Mouse (Mus musculus): ENCODE data around the gene Prickle1.

Prickle1 gene

DNA sequence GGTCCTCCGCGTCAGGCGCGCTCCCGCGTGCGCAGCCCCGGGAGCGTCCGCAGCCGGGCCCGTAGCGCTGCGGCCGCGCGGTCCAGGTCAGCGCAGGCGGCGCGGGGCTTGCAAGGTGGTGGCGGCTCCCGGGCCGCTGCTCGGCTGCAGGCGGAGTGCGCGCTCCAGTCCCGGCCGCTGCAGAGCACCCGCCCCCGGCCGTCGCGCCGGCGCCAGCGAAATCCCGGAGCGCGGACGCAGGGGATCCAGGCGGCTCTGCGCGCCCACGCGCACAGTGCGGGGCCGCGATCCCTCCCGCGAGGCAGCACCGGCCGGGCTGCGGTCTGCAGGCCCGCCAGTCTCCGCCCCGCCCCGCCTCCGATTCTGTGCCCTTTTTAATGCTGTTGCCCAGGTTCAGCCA lies at the start of gene Prickle1:
TSS of gene Prickle1 (minus strand) at position 146 of the 400 bp plus-strand sequence.
- peak in 1 of 2 experiments; percentile 77 for DNase-seq (ENCODE audit: low spot score in 2 of 2)

DNA sequence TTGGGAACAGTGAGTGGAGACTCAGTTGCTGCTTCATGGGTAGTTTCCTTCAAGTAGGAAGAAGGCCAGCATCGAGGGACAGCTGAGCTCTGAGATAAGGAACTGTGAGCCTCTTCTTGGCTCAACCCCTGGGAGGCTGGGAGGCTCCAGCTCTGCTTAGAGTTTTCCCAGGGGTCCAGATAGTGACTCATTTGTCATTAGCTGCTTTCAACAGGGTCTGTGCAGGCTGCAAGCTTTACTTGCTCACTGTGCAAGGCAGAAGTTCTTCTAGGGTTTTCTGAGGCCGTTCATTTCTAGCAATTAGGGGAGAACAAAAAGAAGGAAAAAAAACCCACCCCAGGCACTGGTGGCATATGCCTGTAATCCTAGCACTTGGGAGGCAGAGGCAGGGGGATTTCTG lies 44.5 kb upstream of the Prickle1 start:
- no peak for DNase-seq (ENCODE audit: low spot score in 2 of 2)

DNA sequence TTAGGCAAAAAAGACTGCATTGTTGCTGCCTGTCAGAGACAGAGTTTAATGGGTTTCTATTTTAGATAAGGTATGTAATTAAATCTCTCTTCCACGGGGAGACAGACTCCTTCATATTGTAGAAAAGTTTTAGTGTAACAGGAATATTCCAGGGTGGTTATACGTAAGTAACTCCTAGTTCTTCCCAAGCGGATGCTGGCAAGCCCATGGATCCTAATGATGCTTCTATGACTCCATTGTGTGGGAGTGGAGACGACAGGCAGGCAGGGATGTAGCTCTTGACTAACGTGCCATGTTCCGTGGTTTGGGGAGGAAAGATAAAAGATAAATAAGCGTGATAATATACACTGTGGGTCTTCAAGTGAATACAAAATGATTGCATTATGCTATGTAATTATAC lies 41.3 kb upstream of the Prickle1 start:
- DNase-seq (ENCODE audit: low spot score in 2 of 2), result no peak

DNA sequence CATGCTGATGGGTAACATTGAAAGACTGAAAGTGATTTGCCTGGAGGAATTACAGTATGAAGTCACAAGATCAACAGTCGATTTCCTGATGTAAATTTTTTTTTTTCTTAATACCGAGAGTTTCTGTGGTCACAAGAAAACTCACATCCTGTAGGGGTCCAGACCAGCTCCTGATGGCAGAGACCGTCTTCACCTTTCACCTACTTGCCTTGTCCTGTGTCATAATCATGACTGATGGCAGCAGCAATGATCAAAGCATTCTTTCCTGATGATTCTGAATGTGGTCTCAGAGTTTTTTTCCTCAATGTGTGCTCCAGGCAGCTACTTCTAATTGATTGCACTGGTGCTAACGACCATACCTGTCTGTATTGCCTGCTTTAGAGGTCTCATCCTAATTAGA lies 39.9 kb upstream of the Prickle1 start:
- DNase-seq (ENCODE audit: low spot score in 2 of 2), result no peak

DNA sequence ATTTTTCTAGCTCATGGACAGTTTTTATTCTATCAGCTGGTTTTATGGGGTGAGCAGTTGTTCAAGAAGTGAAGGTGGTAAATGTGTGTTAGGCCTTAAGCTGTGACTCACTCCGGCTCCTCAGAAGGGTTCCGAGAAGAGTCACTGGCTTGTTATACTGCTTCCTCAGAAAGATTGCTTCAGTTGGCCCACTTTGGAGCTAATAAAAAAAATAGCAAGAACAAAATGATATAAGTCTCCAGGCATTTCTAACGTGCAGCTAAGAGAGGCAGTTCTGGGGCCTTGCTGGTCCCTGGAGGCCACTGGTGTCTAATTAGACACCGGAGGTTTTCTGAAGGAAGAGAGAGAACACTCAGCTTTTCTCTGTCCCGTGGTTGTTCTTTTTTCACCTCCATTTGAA lies 38.8 kb upstream of the Prickle1 start:
- DNase-seq (ENCODE audit: low spot score in 2 of 2), result no peak

DNA sequence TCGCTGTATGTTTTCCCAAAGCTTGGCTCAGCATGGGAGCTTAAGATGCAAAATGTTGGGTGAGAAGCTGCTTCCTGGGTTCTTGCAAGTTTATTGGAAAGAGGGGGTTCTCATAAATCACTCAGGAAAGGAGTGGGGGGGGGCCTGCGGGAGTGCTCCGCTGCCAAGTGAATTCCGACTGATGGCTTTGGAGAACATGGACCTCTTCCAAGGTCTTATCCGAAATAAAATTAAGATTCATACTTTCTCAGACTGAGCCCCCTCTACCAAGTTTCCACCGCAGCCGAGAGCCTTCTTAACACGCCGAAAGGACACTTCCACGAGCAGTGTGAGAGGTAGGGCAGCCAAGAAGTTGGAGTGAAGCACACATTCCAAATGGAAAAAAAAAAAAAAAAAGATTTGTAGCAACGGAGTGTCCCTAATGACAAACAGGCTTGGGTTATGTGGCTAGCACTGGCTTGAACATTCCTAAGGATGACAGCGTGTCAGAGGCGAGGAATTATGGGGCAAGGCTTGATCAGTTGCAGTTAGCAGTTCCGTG lies 34.4 kb upstream of the Prickle1 start:
- no peak for DNase-seq (ENCODE audit: low spot score in 2 of 2)

DNA sequence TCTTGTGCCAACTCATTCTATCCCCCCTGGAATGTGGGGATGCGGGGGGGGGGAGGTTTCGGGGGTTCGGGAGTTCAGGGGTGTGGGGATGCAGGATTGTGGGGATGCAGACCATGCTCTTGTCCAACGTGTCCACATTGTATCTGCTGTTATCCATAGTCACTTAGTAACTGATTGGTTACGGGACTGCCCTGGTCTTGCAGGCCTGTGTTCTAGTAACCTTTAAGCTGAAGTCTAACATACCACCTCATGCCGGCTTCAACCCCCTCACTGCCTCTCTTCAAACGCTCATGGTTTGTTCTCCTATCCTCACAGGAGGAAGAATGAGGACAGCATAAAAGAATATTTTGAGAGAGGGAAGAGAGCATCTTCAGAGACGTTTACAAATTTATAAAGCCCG lies 33.5 kb upstream of the Prickle1 start:
- no peak for DNase-seq (ENCODE audit: low spot score in 2 of 2)

DNA sequence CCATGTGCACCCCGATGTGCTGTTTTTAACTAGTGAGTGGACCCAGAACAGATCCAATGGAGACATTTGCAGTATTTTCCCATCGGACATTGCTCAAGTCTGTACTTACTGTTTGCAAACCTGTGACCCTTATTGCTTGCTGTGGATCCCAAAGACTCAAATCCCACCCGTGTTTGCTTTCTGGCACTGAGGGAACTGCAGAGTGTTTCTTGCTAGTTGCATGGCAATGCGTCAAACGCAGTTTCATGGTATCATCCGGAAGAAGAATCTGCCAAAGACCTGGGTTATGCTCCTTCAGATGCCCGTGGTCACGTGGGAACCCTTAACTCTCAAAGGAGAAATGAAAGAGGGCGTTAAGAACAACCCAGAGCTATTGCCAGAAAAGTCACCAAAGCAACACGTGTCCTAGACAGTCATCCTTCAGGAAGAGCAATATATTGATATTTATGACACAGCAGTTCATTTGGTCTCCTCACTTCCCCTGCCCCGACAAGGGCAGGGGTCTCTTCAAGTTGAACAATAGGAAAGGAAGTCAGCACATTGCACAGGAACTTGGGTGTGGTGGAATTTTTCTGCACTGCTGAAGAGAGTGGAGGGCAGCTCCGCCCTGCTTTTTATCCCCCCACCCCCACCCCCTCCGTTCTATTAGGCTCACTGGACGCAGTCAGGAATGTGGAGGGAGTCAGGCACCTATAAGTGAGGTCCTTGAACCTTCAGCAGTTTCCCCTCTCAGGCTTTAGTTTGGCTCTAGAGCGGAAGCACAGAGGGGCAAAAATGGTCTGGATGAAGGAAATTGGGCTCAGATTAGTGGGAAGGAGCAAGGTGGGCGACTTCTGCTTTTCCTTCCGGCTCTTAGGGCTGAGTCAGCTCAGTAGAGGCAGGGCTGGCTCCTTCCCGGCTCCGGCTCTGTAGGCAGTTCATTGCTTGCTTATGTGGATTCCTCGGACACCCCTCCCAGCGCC lies 32.4 kb upstream of the Prickle1 start:
- no peak for DNase-seq (ENCODE audit: low spot score in 2 of 2)

DNA sequence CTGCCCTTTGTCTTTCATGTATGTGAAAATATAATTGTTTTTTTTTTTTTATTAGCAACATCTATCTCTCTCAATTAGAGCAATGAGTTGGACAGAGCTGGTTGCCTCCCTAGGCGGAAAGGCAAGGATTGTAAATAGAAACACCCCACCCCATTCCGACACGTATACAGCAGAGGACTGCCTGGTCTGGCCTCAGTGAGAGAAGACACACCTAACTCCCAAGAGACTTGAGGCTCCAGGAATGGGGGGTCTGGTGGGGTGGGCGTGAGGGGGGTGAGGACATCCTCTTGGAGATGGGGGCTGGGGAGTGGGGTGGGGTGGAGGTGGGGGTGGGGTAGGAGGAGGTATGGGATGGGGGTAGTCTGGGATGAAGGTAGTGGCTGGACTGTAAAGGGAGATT lies 23.9 kb upstream of the Prickle1 start:
- DNase-seq (ENCODE audit: low spot score in 2 of 2), result no peak

DNA sequence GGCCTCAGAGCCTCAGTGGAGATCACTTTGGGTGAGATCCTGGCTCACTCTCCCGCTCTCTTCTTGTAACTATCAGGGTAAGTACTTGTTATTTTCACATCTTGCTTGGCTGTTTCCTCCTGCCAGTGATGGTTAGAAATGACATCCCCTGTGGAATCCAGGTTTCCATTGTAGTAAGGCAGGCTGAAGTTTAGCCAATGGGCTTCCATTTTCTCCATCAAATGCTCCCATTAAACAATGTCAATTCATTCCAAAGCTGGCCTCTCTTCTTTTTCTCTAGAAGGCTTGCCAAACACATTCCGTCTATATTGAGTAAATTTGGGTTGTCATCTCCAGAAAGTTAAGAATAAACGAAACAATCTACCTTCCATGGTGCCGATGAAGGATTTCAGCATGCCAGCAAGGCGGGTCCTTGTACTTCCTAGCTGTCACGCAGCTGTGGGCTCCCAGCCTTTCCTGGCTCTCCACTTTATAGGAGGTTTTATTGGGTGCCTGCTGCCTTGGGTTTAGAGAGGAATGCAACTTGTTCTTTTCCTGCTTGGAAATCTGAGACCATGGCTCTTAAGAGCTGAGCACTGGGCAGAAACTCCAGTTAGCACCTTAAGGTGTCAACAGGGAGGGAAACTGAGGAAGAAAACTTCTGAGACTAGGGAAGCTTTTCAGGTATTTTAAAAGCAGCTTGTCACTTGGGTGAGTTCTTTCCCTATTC lies 22.9 kb upstream of the Prickle1 start:
- no peak for DNase-seq (ENCODE audit: low spot score in 2 of 2)

DNA sequence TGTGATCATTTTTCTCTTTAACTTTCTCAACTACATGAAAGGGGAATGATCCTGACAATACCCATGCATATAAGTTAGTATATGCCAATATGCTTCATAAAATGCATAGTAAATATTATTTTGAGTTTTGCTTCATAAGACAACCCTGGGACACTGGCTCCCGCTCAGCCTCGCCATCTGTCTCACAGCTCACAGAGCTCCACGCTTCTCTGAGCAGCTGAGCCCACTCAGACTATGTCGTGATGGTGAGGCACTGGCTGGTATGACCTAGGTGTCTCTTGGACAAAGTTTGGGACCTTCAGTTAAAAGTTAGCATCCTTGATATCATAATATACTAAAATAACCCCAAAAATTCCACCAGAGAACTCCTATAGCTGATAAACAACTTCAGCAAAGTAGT lies 20.6 kb upstream of the Prickle1 start:
- DNase-seq (ENCODE audit: low spot score in 2 of 2), result no peak

DNA sequence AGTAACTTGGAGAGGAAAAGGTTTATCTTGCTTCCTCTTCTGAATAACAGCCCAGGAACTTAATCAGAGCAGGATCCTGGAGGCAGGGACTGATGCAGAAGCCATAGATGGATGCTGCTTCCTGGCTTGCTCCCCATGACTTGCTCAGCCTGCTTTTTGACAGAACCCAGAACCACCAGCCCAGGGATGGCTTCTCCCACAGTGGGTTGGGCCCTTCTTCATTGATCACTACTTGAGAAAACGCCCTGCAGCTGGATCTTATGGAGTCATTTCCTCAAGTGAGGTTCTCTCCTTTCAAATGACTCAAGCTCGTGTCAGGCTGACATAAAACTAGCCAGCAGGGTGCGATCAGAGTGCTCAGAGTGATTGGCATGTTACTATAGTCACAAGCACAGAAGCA lies 19.3 kb upstream of the Prickle1 start:
- no peak for DNase-seq (ENCODE audit: low spot score in 2 of 2)

DNA sequence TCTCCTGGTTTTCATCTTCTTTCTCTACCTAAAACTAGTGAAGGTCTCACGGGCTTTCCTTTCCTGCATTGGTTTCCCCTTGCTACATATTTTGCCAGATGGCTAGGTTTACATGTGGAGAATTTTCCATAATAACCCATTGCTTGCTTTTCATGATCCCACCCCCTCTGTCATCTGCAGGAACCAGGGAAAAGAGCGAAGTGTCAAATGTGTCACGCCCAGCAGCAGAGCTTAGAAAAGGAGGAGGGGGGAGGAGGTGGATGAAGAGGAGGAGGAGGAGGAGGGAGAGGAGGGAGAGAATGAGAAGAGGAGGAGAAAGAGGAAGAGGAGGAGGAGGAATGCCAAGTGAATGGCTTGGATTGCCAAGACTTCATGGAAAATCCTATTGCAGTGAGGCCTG lies 17.9 kb upstream of the Prickle1 start:
- DNase-seq (ENCODE audit: low spot score in 2 of 2), result no peak

DNA sequence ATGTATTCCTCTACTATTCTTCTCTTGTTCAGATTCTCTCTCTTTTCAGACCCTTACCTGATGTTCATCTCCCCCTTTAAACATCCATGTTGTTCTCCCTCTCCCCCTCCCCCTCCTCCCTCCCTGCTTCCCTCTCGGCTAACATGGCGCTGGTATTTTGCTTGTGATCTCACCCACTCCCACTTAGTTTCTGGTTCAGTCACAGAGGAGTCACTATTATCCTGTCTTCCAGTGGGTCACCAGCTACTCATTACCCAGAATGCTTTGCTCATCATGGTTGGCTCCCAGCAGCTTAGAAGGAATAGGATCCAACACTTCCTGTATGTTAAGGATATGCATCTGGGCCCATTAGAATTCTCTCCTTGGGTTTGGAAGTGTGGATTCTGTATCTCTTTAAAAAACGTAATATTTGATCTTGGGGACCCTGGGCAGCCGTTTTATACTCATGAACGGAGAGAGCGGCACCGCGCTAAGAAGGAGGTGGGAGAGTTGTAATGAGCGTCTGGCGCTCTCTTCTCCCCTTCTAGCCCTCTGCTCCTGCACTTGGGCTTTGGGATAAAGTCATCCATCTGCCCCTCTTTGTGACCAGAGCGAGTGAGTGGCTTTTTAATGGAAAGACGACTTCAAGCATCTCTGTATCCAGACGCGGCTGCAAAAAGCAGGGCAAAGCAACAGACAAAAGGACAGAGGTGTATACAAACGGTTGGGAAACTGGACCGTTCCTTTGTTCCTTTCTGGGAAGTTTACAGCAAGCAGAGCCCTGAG lies 16.0 kb upstream of the Prickle1 start:
- DNase-seq (ENCODE audit: low spot score in 2 of 2), result no peak

DNA sequence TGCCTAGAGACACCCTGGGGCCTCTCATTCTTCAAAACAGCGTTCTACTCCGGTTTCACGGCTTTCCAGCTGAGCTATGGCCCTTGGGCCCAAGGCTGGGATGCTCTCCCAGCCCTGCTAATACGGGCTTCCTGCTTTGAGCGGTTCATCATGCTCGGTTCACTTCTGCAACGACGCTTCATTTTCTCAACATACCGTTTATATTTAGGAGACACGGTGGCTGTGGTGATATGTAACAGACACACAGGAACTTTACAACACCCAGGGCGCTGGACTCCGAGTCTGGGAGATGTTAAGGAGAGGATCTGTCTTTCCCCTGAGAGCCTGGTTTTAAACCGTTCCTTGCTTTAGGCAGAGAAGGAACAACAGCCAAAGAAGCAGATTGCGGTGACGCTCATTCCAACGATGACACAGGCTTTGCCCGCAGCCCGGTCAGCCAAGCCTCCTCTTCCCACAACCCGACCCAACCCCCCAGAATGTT lies 15.1 kb upstream of the Prickle1 start:
- no peak for DNase-seq (ENCODE audit: low spot score in 2 of 2)

DNA sequence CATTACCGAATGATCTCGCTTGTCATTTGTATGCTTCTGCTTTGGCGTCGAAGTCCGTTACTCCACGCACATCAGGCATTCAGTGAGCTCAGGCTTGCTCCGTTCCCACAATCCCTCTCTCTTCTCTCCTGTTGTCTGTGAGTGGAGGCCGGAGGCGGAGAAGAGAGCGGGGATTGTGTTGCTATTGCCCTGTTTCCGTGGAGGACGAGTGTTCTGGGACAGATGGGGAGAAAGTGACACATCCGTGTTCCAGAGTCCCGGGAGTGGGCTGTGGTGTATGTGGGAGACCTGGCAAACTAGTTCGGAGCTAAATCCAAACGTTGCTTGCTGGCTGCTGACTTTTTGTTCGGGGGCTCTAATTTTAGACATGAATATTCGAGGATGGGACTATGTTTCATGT lies 14.6 kb upstream of the Prickle1 start:
- DNase-seq (ENCODE audit: low spot score in 2 of 2), result peak; percentile 46 to 81

DNA sequence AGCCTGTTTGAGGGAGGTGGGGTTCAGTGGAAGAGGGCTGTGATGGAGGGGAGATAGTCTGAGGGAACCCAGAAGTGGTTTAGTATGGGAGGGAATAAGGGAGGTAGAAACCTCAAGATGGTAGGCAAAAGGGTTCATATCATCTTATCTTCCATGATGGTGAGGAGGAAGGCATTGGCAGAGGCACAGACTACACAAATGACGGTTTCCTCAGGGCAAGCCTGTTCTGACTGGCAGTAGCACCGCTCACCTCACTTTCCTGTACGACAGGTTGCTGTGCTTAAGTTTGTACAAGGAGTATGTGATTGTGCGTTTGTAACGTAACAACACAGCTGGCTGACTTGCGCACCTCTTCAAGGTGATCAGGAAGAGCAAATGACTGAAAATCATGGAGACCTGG lies 7.2 kb upstream of the Prickle1 start:
- DNase-seq (ENCODE audit: low spot score in 2 of 2), result no peak

DNA sequence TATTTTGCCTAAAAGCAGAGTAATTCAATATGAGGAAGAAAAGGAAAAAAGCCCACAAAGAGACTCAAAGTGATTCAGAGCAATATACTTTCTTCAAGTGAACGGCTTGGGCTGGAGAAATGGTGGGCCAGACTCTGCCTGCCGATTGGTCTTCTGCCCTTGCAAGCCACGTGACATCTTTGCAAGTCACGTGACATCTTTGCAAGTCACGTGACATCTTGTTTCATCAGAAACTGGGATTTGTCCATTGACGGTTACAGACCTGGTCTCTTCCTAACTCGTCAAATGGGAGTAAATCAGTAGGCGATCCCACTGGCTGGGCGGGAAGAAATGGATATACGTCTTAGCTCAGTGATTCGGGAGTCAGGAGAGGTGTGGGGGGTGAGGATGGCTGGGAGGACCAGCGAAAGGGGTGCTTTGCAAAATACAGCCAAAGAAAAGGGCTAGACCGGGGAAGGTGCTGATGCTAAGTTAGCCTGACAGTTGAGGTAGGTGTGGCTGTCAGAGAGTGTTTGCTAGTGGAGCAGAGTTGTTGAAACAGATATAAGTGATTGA lies 5.8 kb upstream of the Prickle1 start:
- DNase-seq (ENCODE audit: low spot score in 2 of 2), result no peak

DNA sequence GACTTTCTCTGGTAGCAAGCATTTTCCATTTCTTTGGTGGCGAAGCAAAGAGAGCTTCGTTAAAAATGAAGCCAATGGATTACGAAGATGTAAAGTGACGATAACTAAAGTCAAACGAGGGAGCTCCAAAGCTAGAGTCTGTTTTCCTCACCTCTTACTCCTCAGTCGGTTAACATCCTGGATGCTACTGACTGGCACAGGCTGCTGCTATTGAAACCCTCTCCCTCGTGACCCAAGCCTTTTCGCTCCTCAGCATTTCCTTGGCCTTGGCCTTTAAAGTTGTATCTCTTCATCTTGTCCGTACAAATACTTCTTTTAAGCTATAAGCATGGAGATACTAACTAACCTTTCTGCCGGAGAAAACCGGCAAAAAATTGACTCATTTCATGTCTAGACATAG lies 1.3 kb upstream of the Prickle1 start:
- DNase-seq (ENCODE audit: low spot score in 2 of 2), result no peak

DNA sequence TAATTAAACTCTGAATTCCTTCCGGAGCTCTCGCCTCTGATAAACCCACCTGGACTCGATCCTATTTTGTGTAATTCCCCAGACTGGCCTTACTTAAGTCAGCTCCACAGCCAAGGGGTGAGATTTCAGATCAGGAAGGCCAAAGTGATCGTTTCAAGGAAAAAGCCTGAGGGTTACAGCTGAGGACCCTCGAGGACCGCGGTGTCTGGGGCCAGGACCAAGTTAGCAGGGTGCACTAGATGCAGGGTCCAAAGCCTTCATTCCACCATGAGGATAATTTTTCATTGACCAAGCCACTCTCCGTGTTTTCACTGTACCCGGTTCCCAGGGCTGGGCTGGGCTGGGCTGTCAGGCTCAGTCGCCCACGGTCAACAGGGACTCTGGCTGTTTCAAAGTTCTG lies 594 bp upstream of the Prickle1 start:
- peak in 1 of 2 experiments; percentile 83 for DNase-seq (ENCODE audit: low spot score in 2 of 2)

DNA sequence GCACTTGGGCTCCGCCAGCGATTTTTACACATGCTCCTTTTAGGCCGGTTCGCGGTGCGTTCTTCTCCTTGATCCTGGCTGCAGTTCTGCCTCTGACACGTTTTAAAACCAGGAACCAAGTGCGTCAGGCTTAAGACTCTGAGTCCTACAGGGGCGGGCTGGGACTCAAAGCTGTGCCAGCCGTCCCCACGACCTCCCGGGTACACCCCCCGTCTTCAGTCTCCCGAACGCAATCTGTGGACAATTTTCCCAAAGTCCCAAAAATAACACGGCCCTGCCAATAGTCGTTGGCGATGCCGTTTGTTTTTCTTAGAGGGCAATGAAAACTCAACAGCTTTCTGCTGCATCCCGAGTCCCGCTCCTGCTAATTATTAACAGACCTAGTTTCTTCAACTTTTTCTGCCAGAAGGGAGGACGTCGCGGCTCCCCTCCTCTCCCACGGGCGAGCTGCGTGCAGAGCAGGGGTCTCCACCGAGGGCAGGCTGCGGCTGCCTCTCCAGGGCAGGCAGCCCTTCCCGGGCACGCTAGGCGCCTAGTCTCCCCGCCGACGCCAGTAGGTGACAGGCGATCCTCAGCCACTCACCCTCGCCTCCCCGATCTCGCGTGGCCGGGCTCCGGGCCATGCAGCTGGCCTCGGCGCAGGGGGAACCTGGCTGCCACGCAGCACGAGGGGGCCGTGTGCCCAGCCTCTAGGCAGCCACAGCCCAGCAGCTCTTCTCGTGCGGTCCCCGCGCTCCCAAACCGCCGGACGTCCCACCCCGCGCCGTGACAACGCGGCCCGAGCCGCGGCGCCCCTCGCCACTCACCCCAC lies 598 bp downstream of the Prickle1 start:
- peak in 1 of 2 experiments; percentile 49 for DNase-seq (ENCODE audit: low spot score in 2 of 2)
